Mouse (Mus musculus) limb, embryonic 14.5 days (tissue): ENCODE measurements at regions not wholly inside any gene's neighbourhood (a gene's known extent, or its start where the extent isn't known, plus 50 kb on each side); places are given as distances from the start of the nearest gene placed in this dataset.
A peak's percentile ranks its signal among the peaks of the same experiment; 100 is the strongest.
"Not testable (repeated sequence)": the region's sequence is repeated elsewhere in the genome, so short reads cannot be mapped to it uniquely, and the experiment has no call there.

Source experiments
- ATAC-seq: fragments of 200-750 bp; cut with Nextera tagmentation; 2 replicates; pipeline ENCODE4 v1.8.0; 2017; ENCODE audit warnings: low read depth, moderate number of reproducible peaks, moderate TSS enrichment; ENCODE audit not compliant: low FRiP score
- DNase-seq: peaks from one replicate; pipeline ENCODE4 v3.0.0-alpha.2; 2015; ENCODE audit warnings: low spot score
- H3K27ac ChIP-seq: fragments of 300-500 bp; sonication (generic); replicated peaks from 2 replicates; pipeline ENCODE4 v1.5.1; 2014; ENCODE audit warnings: low read depth, mild to moderate bottlenecking, low read length, moderate library complexity, mixed read lengths
- H3K27me3 ChIP-seq: fragments of 300-500 bp; sonication (generic); 2 replicates; pipeline ENCODE4 v1.6.1; 2014; ENCODE audit warnings: low read length, mixed read lengths; ENCODE audit not compliant: control insufficient read depth, insufficient read depth
- H3K36me3 ChIP-seq: fragments of 300-500 bp; sonication (generic); 2 replicates; pipeline ENCODE4 v1.6.1; 2014; ENCODE audit warnings: mild to moderate bottlenecking, low read length, moderate library complexity, mixed read lengths; ENCODE audit not compliant: control insufficient read depth, insufficient read depth
- H3K4me1 ChIP-seq: fragments of 300-500 bp; sonication (generic); 2 replicates; pipeline ENCODE4 v1.6.1; 2014; ENCODE audit warnings: antibody characterized with exemption, low read length, mixed read lengths; ENCODE audit not compliant: control insufficient read depth, insufficient read depth
- H3K4me2 ChIP-seq: fragments of 300-500 bp; sonication (generic); replicated peaks from 2 replicates; pipeline ENCODE4 v1.6.1; 2014; ENCODE audit warnings: low read depth, mild to moderate bottlenecking, low read length, moderate library complexity; ENCODE audit not compliant: severe bottlenecking
- H3K4me3 ChIP-seq: fragments of 300-500 bp; sonication (generic); replicated peaks from 2 replicates; pipeline ENCODE4 v1.5.1; 2014; ENCODE audit warnings: low read length
- H3K9ac ChIP-seq: fragments of 300-500 bp; sonication (generic); 2 replicates; pipeline ENCODE4 v1.6.1; 2014; ENCODE audit warnings: mild to moderate bottlenecking, low read depth, low read length, moderate library complexity; ENCODE audit not compliant: severe bottlenecking
- H3K9me3 ChIP-seq: fragments of 300-500 bp; sonication (generic); 2 replicates; pipeline ENCODE4 v1.6.1; 2016; ENCODE audit warnings: low read length; ENCODE audit not compliant: control insufficient read depth
- POLR2A ChIP-seq: fragments of 200-500 bp; IDR thresholded peaks from 2 replicates; pipeline ENCODE4 v1.8.0; 2012; ENCODE audit warnings: inconsistent platforms, mild to moderate bottlenecking, moderate library complexity, borderline replicate concordance; ENCODE audit not compliant: insufficient read depth, insufficient read length; ENCODE audit errors: extremely low read depth
- WGBS: fragments of 180-500 bp; shearing (Covaris S2); extraction: QIAGEN DNeasy Blood & Tissue Kit; methylation state at CpG from one replicate; pipeline ENCODE4 v1.1.7; 2014; 5-methylcytosine and 5-hydroxymethylcytosine counted together

DNA sequence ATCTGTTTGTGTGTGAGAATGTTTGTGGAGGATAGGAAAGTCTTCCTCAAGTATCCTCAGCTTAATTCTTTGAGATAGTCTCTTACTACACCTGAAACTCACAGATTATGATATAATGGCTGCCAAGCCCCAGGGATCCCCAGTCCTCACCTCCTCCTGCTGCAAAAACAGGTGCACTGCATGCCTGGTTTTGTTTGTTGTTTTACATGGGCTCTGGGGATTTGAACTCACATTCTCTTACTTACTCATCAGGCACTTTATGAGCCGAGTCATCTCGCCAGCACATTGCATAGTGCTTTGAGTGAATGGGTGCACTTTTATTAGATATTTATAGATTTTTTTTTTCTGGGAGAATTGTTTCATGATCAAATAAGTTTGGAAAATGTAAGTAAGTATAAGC, 56.3 kb downstream of the Mterf1b start:
- Histone ChIP-seq H3K9ac (no peak overlapping the region), H3K36me3 (no peaks in the 10 kb centered on the region), H3K4me1 (peaks cover 3% of the 10 kb centered on the region; the same call in 1 of the 2 replicates), H3K4me2 (no peak overlapping the region), H3K27me3 (no peaks in the 10 kb centered on the region), H3K27ac (no peak overlapping the region), H3K9me3 (no peaks in the 10 kb centered on the region), H3K4me3 (no peak overlapping the region)
- no peak for DNase-seq
- no peak for TF ChIP-seq POLR2A
- WGBS: 55% methylated on average over 2 of the region's 2 CpGs
- no peak for ATAC-seq

DNA sequence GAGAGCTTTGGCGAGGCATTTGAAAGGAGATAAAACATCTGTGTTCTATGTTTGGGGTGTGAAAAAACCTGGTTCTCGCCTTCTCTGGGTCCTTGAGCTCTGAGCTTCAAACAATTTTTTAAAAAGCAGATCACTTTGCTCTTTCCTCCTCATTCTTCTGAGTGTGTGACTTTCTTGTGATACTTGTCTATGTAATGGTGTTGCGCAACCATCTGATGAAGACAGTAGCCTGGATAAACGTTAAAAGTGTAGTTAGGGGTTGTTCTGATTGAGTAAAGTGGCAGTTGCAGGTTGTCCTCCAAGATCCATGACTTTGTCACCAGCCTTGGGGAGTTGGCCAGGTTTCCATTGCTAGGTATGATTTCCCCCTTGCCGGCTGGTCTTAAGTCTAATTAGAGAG, 62.1 kb downstream of the Mterf1b start:
- 86% methylated on average over 5 of the region's 5 CpGs for WGBS
- H3K4me2 ChIP-seq: not testable (repeated sequence)

GRCm38 (mm10) chr5:4257048-4257750, 65.0 kb downstream of the Mterf1b start:
- H3K36me3 ChIP-seq: no peaks in the 10 kb centered on the region
- H3K27me3 ChIP-seq: no peaks in the 10 kb centered on the region
- no peaks in the 10 kb centered on the region for H3K9me3 ChIP-seq
- no peak for TF ChIP-seq POLR2A
- ATAC-seq (no peak), DNase-seq (no peak)
- peak overlapping the region; percentile 13; the same call in 1 of the 2 replicates for H3K4me2 ChIP-seq
- WGBS: 13% methylated on average over 12 of the region's 12 CpGs
- no peak overlapping the region for H3K27ac ChIP-seq
- 0 out of 2 replicates have a peak, but pooled peaks cover 3% of the 10 kb centered on the region for H3K4me1 ChIP-seq
- H3K4me3 ChIP-seq: no peak overlapping the region
- no peak overlapping the region for H3K9ac ChIP-seq

More for the DNA sequence above, 62.1 kb downstream of the Mterf1b start:
- not testable (repeated sequence) for ATAC-seq, H3K4me3 ChIP-seq, H3K4me1 ChIP-seq, H3K9ac ChIP-seq, H3K27me3 ChIP-seq, H3K9me3 ChIP-seq, DNase-seq, H3K27ac ChIP-seq, H3K36me3 ChIP-seq

DNA sequence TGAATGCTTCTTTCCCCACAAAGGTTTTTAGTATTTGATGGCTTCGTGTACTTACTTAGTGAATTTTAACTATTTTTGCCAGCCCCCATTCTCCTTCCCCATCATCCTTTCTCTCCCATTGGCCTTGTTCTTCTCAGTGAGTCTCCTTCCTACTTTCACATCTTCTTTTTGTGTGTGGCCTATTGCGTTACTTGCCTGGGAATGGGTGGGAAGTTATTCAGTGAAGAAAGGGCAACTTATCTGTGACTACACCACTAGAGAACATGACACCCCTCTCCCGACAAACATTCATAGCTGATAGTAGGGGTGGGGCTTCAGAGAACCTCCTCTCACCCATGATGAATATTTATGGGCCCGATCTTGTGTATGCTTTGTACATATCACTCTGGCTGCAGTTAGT, 67.1 kb downstream of the Mterf1b start:
- TF ChIP-seq POLR2A: no peak
- DNase-seq: no peak
- Histone ChIP-seq H3K36me3 (no peaks in the 10 kb centered on the region), H3K4me3 (no peak overlapping the region), H3K4me1 (0 out of 2 replicates have a peak, but pooled peaks cover 3% of the 10 kb centered on the region), H3K4me2 (no peak overlapping the region), H3K27ac (no peak overlapping the region), H3K27me3 (no peaks in the 10 kb centered on the region), H3K9me3 (no peaks in the 10 kb centered on the region), H3K9ac (no peak overlapping the region)
- 90% methylated on average over 4 of the region's 4 CpGs for WGBS
- no peak for ATAC-seq

GRCm38 (mm10) chr5:4262666-4263065, 70.5 kb downstream of the Mterf1b start:
- Histone ChIP-seq H3K36me3 (no peaks in the 10 kb centered on the region), H3K27me3 (no peaks in the 10 kb centered on the region), H3K4me3 (no peak overlapping the region), H3K4me2 (no peak overlapping the region), H3K4me1 (no peaks in the 10 kb centered on the region), H3K9ac (no peak overlapping the region), H3K9me3 (no peaks in the 10 kb centered on the region), H3K27ac (no peak overlapping the region)
- TF ChIP-seq POLR2A: no peak
- WGBS: 91% methylated on average over 1 of the region's 1 CpGs
- no peak for ATAC-seq
- no peak for DNase-seq
